Mouse (Mus musculus) cerebellum, postnatal 14 days (tissue): Measurements from ENCODE around the gene Dpyd.

Experiments used
- DNase-seq, 2 experiments: peaks; one replicate each; pipeline ENCODE4 v3.0.0; 2021; ENCODE audit warnings: mixed read lengths in 2 of 2

Dpyd gene

GRCm38 (mm10) chr3:119126003-119126402 lies 564.1 kb downstream of the Dpyd start:
- no peak for DNase-seq

DNA sequence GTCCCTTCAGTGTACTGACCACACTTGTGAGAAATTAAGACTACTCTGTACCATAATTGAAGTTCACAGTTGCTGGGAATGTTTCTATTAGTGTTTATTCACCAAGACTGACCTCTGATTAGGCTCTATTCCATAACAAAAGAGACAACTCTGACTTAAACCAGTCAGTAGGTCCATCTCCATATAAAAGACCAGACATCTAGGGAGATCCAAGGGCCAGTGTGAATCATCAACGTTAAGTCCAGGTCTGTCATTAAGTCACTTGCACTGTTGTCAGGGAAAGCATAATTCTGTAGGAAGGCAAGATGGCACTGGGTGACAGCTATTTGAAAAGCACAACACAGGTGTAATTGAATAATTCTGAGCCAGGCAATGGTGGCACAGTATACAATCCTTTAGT lies 566.1 kb downstream of the Dpyd start:
- DNase-seq, result no peak

DNA sequence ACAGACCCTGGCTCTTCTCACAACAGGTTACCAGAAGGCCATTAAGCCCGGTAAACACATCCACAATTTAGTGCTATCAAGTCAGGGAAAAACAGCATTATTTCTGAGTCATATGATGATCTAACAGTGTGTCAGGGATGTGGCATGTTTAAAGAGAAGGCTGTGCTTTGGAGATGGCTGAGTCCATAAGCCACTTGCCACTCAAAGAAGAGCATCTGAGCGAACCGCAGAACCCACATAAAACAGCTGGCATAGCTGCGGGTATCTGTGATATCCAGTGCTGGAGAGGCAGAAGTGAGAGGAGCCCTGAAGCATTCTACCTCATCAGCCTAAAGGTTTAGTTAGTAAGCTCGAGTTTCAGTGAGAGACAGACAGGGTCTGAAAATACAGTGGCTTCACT lies 581.1 kb downstream of the Dpyd start:
- DNase-seq, result no peak

- DNase-seq, result no peak
Measured at GRCm38 (mm10) chr3:119144788-119145187, 582.9 kb downstream of the Dpyd start.

- DNase-seq, result peak; percentile 38 to 52
Measured at GRCm38 (mm10) chr3:119154604-119155444, 592.9 kb downstream of the Dpyd start.

GRCm38 (mm10) chr3:119158670-119159069 lies 596.7 kb downstream of the Dpyd start:
- DNase-seq, result no peak

DNA sequence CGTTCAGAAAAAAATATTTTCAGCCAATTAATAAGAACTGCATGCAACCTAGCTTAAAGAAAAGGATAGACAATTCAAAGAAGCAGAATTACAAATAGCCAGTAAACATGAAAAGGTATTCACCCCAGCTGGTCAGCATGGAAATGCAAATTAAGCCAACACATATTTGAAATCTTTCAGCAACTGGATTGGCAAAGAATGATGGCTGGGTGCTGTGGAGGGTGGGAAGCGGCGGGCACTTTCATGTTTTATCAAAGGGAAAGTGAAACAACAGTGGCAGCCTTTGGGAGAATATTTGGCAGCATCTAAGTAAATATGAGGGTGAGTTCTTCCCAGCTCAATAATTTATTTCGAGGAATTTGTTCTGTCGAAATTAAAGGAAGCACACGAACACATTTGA lies 603.8 kb downstream of the Dpyd start:
- DNase-seq, result no peak

GRCm38 (mm10) chr3:119168166-119168565 lies 606.2 kb downstream of the Dpyd start:
- no peak for DNase-seq

DNA sequence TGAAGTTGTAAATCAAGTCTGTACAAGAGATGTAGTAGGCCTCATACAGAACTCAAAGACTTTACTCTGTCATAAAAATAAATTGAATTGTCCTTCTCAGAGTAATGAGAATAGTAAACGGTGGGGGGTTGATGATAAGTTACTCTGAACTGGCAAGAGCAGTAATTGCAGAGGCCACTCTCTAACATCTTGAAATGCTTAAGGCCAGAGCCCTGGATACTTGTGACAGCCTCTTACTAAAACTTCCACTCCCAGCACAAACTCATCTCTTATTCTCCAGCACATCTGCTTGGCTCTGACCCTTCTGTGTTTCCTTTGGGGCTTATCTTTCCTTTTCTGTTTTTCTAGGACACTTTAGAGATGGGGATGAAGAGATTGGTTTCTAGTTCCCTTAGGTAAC lies 606.7 kb downstream of the Dpyd start:
- no peak for DNase-seq

DNA sequence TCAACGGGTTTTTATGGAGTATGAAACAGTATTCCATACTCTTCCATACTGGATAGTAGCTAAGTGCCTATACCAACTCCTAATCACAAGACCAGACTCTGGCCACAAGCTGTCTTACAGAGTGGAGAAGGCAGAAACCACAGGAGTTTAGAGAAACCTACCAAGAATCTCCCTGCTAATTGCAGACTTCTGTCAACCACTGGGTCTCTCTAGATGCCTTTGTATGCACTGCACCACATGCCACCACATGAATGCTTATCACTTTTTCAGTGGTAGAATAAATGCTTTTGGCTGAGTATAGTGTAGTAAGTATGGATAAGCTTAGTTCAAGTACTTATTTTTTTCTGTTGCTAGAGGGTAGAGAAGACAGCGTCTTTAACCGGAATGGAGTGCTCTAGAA lies 621.3 kb downstream of the Dpyd start:
- no peak for DNase-seq

DNA sequence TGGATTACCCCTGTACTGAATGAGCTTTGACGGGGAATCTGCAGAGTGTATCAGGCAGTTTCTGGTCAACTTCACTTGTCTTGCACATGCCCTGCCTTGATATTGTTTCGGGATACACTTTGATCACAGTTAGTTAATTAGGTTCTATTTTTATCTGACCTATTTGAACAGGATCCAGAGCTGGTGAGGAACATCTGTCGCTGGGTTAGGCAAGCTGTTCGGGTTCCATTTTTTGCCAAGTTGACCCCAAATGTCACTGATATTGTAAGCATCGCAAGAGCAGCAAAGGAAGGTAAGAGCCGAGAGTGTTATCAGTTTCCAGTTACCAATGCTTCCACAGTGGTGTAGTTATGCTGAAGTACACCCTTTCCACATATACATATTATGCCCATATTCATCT lies 632.1 kb downstream of the Dpyd start:
- peak; percentile 58 to 69 for DNase-seq

DNA sequence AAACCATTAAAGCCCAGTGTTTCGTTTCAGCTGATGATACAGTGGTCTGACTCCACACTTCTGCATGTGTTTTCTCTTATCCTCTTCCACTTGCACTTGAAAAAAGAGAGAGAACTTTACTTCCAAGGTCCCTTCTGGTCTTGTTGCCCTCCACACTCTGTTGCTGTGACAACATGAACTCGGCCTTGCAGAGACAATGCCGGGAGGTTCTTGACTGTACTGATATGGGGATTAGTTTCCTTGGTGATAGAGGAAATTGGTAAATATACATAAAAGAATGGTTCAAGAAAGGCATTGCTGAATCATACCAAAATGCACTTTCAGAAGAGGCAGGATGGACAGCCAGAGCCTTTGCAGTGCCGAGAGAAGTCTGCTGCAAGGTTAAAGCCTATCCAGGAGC lies 633.7 kb downstream of the Dpyd start:
- no peak for DNase-seq

DNA sequence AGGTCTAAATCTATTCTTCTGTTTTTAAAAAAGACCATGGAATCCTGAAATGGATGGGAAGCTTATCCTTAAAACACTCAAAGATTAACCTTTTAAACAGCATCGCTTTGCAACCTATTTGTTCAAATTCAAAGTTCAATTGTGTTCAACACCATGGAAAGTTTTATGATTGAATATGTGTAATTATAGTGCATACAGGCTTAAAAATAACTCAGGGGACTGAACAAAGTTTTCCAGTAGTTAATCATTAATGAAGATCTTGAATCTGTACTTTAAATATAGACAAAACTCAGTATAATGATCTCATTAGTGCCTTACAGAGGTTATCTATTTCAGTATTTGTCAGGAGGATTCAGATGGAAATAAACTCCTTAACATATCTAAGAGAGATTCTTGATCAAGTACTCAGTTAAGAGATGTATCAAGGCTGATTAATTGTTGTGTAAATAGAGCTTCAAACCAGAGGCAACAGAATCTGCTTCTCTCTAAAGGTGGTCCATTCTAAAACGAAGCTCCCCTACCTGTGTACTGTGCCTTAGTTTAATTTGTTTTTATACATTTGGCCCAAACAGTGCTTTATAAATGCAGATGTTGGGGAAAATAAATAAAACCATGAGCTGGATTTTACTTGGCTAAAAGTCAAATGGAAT lies 659.0 kb downstream of the Dpyd start:
- DNase-seq, result no peak

GRCm38 (mm10) chr3:119243181-119243580 lies 681.3 kb downstream of the Dpyd start:
- no peak for DNase-seq

DNA sequence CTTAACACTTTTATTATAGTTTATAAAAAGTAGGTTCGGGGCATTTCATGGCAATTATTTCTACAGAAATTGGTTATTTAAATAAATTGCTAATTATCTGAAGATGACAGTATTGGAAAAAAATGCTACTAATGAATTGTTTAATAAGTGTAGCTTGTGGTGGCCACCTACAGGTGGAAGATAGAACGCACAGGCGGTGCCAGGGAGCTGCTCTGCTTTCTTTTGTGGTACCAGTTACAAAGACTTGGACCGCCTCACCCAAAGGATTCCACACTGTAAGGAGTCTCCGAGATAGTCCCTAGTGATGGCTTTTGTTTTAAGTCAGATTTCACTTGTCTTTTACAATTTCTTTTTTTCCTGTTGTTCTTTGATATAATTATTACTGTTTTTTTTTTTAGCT lies 694.6 kb downstream of the Dpyd start:
- DNase-seq, result peak; percentile 65 to 71

DNA sequence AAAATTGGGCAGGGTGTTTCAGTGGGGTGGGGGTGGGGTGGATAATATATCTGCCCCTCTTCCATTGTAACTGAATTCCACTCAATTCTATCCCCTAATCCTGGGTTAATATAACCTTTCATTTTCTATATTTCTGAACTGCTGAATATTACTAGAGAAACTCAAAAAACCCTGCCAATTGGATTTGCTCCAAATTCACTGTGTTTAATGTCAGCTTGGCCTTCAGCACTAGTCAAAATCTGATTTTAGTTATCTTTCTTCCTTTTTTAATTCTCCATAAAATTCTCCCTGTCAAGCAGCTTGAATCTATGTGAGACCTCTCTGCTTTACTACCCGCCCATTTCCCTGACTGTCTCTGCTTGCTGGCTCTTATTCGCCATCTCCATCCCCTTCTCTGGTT lies 713.3 kb downstream of the Dpyd start:
- no peak for DNase-seq

DNA sequence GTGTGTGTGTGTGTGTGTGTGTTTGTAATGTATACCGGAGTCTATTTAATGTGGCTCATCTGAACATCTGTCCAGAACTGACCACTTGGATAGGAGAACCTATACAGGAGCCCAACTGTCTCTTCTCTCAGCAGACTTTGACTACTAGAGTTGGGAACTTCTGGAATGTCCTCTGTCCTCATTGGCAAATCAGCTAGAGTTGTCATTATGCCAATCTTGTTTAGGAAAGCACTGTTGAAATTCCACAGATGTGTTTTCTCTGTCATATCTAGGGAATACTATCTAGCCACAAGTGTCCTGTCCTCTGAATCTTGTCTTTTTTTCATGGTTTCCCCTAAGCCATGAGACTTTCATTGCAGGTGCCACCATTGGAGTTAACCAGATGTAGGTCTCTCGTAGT lies 718.7 kb downstream of the Dpyd start:
- no peak for DNase-seq

- no peak for DNase-seq
Measured at GRCm38 (mm10) chr3:119314693-119315092, 752.8 kb downstream of the Dpyd start.

GRCm38 (mm10) chr3:119329063-119329462 lies 767.1 kb downstream of the Dpyd start:
- no peak for DNase-seq

GRCm38 (mm10) chr3:119333335-119334305 lies 771.7 kb downstream of the Dpyd start:
- DNase-seq, result peak; percentile 21 to 48

DNA sequence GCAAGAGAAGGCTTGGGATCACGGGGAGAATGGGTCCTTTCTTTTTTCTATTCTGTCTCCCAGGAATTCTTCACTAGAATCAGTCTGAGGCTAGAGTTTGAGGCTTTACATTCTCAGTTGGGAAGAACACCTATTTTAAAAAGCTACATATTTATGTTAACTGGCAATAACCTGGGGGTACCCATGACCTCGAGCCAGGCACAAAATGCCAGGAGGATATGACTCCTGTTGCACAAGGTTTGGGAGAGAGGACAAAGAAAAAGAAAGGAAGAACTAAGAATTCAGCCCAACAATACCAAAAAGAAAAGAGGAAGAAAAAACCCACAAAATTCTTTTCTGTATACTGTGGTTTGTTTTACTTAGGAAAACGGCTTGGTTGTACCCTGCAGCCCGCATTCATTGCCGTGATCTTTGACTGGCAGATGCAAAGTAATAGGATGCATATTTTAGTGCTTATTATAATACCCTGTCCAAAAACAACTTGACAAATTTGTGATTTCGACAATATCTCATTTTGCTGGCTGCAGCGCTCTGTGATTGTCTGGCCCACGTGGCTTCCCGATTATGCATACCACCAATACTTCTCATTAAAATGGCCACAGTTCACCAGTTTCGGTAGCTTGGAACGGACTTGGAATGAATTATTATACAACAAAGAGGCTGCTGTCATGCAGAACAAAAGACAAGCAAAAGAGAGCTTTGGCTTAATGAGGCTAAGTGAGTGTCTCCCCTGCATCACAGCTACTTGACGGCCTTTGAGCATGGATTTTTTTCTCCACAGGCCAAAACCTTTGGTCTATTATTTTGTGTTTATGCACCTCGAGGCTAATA lies 799.8 kb downstream of the Dpyd start:
- no peak for DNase-seq

GRCm38 (mm10) chr3:119362392-119362791 lies 800.5 kb downstream of the Dpyd start:
- no peak for DNase-seq
